Mouse (Mus musculus): ENCODE data around the gene Tdrd1.

GRCm38 (mm10) chr19:56821040-56821797 is 4.8 kb upstream of the Tdrd1 start:
- TF ChIP-seq EP300 (IDR thresholded peaks at IDR 0.05; ENCODE audit: low read length) (no peak), CTCF (conservative IDR thresholded peaks at IDR 0.05 in 1 of 2, IDR thresholded peaks at IDR 0.05 in 1 of 2; ENCODE audit: low read depth in 2 of 2, low read length in 2 of 2) (no peak), E2F4 (IDR thresholded peaks at IDR 0.05; ENCODE audit: insufficient replicate concordance, low read depth, low read length) (no peak), POLR2A (IDR thresholded peaks at IDR 0.05; ENCODE audit: low read depth, low read length) (no peak)
